Mouse (Mus musculus) cortical plate, adult 2 months (tissue): ENCODE measurements at regions not wholly inside any gene's neighbourhood (a gene's known extent, or its start where the extent isn't known, plus 50 kb on each side); places are given as distances from the start of the nearest gene placed in this dataset.

ENCODE experiments used
- CTCF ChIP-seq: fragments of 200-500 bp; IDR thresholded peaks from 2 replicates; pipeline ENCODE4 v1.5.1; 2011; ENCODE audit warnings: mild to moderate bottlenecking, control low read depth, low read length; ENCODE audit not compliant: insufficient read depth; ENCODE audit errors: extremely low read depth
- POLR2A ChIP-seq: fragments of 200-500 bp; IDR thresholded peaks from 2 replicates; pipeline ENCODE4 v1.6.1; 2011; ENCODE audit warnings: mild to moderate bottlenecking, low read length, control low read depth; ENCODE audit not compliant: insufficient read depth; ENCODE audit errors: extremely low read depth

GRCm38 (mm10) chr17:88191444-88191843 is 126.4 kb upstream of the Fbxo11 start:
- no peak for TF ChIP-seq CTCF
- no peak for TF ChIP-seq POLR2A
